Mouse (Mus musculus) kidney, adult 2 months (tissue): Measurements from ENCODE around the gene Hrc. TPM values are rescaled to one million over a fixed set of nuclear protein-coding genes. Genes with fewer than 3 reads are reported as not detected.
"Not testable (repeated sequence)": the region's sequence is repeated elsewhere in the genome, so short reads cannot be mapped to it uniquely, and the experiment has no call there.

ENCODE experiments used
- DNase-seq: peaks from one replicate; pipeline ENCODE4 v3.0.0; 2021
- H3K27ac ChIP-seq: fragments of 200-500 bp; 2 replicates; pipeline ENCODE4 v1.5.1; 2012; ENCODE audit warnings: low read depth, low read length, control low read depth, inconsistent platforms; ENCODE audit not compliant: insufficient read depth
- H3K27me3 ChIP-seq: fragments of 200-500 bp; replicated peaks from 2 replicates; pipeline ENCODE4 v1.6.1; 2012; ENCODE audit warnings: mild to moderate bottlenecking, moderate library complexity, low read length, inconsistent platforms; ENCODE audit not compliant: control insufficient read depth, insufficient read depth
- H3K36me3 ChIP-seq: fragments of 200-500 bp; 2 replicates; pipeline ENCODE4 v1.6.1; 2012; ENCODE audit warnings: mild to moderate bottlenecking, moderate library complexity, low read length, inconsistent platforms; ENCODE audit not compliant: control insufficient read depth, insufficient read depth
- H3K4me1 ChIP-seq: fragments of 200-500 bp; 2 replicates; pipeline ENCODE4 v1.6.1; 2011; ENCODE audit warnings: low read length; ENCODE audit not compliant: control insufficient read depth, insufficient read depth
- H3K4me3 ChIP-seq: fragments of 200-500 bp; 2 replicates; pipeline ENCODE4 v1.5.1; 2011; ENCODE audit warnings: mild to moderate bottlenecking, low read depth, low read length, control low read depth; ENCODE audit not compliant: insufficient read depth
- CTCF ChIP-seq: fragments of 200-500 bp; conservative IDR thresholded peaks from 2 replicates; pipeline ENCODE4 v1.5.1; 2011; ENCODE audit warnings: low read depth, mild to moderate bottlenecking, control low read depth, low read length, moderate library complexity, mixed read lengths; ENCODE audit not compliant: insufficient read depth, insufficient read length
- POLR2A ChIP-seq: fragments of 200-500 bp; IDR thresholded peaks from one replicate; pipeline ENCODE4 v1.6.1; 2011; ENCODE audit warnings: low read depth, low read length, control low read depth
- WGBS: fragments of 180-500 bp; shearing (Covaris S2); methylation state at CpG from one replicate; pipeline ENCODE4 v1.1.7; 2018; 5-methylcytosine and 5-hydroxymethylcytosine counted together
- polyA plus RNA-seq: library from polyadenylated mRNA; depleted of rRNA; stranded (reverse); fragments of >200 nt; gene quantifications from 2 replicates; pipeline ENCODE4 v1.2.3, GENCODE M21; 2012

Hrc gene
- polyA plus RNA-seq, 1 experiment = 3.2 TPM

DNA sequence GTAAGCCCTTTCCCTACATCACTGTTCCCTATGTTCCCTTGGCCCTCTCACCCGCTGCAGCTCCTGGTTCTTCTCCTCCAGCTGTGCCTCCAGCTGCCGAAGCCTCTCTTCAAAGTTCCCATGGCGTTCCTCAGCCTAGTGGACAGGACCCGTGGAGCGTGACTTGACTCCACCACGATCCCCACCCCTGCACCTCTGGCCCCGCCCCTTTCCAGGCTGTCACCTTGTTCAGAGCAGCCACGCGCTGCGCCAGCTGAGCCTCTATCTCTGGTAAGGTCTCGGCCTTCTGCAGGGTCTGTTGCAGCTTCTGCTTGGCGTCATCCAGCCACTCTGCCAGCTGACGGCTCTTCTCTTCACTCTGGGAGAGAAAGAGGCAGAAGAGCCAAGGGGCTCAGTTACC, 21.0 kb downstream of the Hrc start:
- no peaks in the 10 kb centered on the region for H3K4me1 ChIP-seq
- H3K36me3 ChIP-seq = no peaks in the 10 kb centered on the region
- DNase-seq = no peak
- no peak for TF ChIP-seq CTCF
- TF ChIP-seq POLR2A = no peak
- H3K27ac ChIP-seq = no peak overlapping the region
- H3K4me3 ChIP-seq = no peak overlapping the region
- 26% methylated on average over 13 of the region's 13 CpGs for WGBS
- H3K27me3 ChIP-seq = no peaks in the 10 kb centered on the region

- 63% methylated on average over 11 of the region's 11 CpGs for WGBS
- not testable (repeated sequence) for H3K4me3 ChIP-seq, H3K4me1 ChIP-seq, H3K27me3 ChIP-seq, H3K27ac ChIP-seq, DNase-seq, H3K36me3 ChIP-seq
Measured at GRCm38 (mm10) chr7:45359081-45359480, 24.0 kb downstream of the Hrc start.

DNA sequence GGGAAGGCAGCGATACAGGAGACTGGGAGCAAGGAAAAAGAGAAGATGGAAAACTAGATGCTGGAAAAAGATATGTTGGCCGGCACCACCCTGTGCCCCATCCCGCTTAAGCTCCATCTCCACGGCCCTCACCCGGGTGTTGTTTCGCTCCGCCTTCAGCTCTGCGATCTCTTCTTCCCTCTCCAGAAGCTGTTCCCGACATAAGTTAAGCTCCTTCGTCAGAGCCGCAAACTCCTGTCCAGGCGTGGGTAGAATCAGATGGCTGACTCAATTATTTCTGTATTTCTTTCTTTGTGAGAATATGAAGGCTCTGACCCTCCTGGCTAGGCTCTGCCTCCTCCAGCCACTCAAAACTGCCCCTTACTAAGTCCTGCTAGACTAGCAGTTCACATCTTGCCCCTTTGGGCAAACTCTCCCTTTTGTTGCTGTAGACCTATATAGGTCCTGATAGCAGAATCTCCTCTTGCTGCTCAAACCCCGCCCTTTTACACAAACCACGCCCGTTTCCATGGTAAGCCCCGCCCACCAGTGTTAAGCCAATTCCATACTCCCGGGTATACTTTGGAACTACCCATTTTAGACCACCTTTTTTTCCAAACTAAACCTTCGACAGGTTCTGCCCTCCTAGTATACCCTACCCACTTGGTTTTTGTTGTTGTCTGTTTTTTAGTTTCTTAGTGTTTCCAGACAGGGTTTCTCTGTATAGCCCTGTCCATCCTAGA, 25.5 kb downstream of the Hrc start:
- H3K27me3 ChIP-seq = no peaks in the 10 kb centered on the region

GRCm38 (mm10) chr7:45361243-45361804, 26.2 kb downstream of the Hrc start:
- no peak for TF ChIP-seq CTCF
- TF ChIP-seq POLR2A = peak; percentile 7
- no peaks in the 10 kb centered on the region for H3K36me3 ChIP-seq
- no peak overlapping the region for H3K27ac ChIP-seq
- 2% methylated on average over 43 of the region's 43 CpGs for WGBS
- DNase-seq = peak; percentile 70
- peak overlapping the region; percentile 23; the same call in 1 of the 2 replicates for H3K4me3 ChIP-seq
- H3K27me3 ChIP-seq = no peaks in the 10 kb centered on the region
- H3K4me1 ChIP-seq = no peaks in the 10 kb centered on the region

More for the DNA sequence above, 25.5 kb downstream of the Hrc start:
- H3K4me3 ChIP-seq = no peak overlapping the region
- no peak for DNase-seq
- H3K4me1 ChIP-seq = no peaks in the 10 kb centered on the region
- no peak for TF ChIP-seq CTCF
- no peak for TF ChIP-seq POLR2A
- 46% methylated on average over 18 of the region's 18 CpGs for WGBS
- H3K36me3 ChIP-seq = no peaks in the 10 kb centered on the region
- H3K27ac ChIP-seq = no peak overlapping the region

GRCm38 (mm10) chr7:45362801-45363200, 27.7 kb downstream of the Hrc start:
- H3K4me3 ChIP-seq = no peak overlapping the region
- H3K27me3 ChIP-seq = no peaks in the 10 kb centered on the region
- no peak for TF ChIP-seq CTCF
- TF ChIP-seq POLR2A = no peak
- no peaks in the 10 kb centered on the region for H3K36me3 ChIP-seq
- no peak overlapping the region for H3K27ac ChIP-seq
- DNase-seq = peak; percentile 41
- no peaks in the 10 kb centered on the region for H3K4me1 ChIP-seq
- WGBS = 9% methylated on average over 13 of the region's 13 CpGs

DNA sequence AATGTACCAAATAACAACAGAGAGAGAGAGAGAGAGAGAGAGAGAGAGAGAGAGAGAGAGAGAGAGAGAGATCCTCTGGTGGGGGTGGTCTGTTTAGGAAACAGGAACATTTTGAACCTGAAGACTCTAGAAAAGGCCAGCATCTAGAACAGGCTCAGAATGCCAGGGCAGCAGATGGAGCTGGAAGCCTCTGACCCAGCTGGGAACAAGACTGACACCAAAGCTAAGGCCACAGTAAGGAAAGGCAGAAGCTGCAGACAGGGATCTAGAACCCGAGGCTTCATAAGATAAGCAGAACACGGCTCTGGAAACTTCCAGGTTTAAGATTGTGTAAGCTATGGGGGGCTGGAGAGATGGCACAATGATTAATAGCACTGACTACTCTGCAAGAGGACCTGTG, 28.9 kb downstream of the Hrc start:
- Histone ChIP-seq H3K4me3 (no peak overlapping the region), H3K36me3 (no peaks in the 10 kb centered on the region), H3K4me1 (no peaks in the 10 kb centered on the region), H3K27ac (no peak overlapping the region), H3K27me3 (no peaks in the 10 kb centered on the region)
- DNase-seq = no peak
- WGBS = 90% methylated on average over 2 of the region's 2 CpGs
- TF ChIP-seq POLR2A (no peak), CTCF (no peak)

- peak overlapping the region; percentile 40 for H3K4me3 ChIP-seq
- H3K27me3 ChIP-seq = no peaks in the 10 kb centered on the region
- DNase-seq = peak; percentile 52
- H3K4me1 ChIP-seq = no peaks in the 10 kb centered on the region; the same call in 1 of the 2 replicates
- no peak overlapping the region for H3K27ac ChIP-seq
- 3% methylated on average over 35 of the region's 35 CpGs for WGBS
- H3K36me3 ChIP-seq = no peaks in the 10 kb centered on the region
- no peak for TF ChIP-seq POLR2A
- no peak for TF ChIP-seq CTCF
Measured at GRCm38 (mm10) chr7:45365742-45366651, 30.9 kb downstream of the Hrc start.
